Mouse (Mus musculus) E14TG2a.4 (cell line): ENCODE data around the gene Polq.

Source experiments
- CTCF ChIP-seq: conservative IDR thresholded peaks from 2 replicates; pipeline ENCODE4 v1.5.1; 2014; ENCODE audit warnings: low read length
- NANOG ChIP-seq: IDR thresholded peaks from 2 replicates; pipeline ENCODE4 v1.6.1; 2014; ENCODE audit warnings: borderline replicate concordance, low read length, mixed read lengths

DNA sequence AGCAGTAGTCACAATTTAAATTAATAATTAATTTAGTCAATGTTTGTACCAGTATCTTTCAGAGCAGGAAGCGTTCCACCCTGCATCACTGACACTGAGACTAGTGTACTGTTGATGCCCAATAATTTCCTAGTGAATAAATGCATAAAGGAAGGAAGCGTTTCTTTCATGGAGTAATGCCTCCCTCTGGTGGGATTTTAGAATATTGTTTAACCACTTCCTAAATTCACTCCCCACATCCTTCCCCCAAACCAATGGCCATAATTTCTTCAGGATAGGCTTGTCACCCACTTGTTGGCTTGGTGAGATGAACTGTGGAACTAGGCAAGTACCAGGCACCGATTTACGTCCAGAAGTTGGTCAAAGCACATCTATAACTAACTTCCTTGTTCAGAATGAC is 1.2 kb upstream of the Polq start:
- TF ChIP-seq CTCF (peak; percentile 10; the same call in 1 of the 2 replicates), NANOG (no peak)
